Mouse (Mus musculus) T-cell, adult 2 months (primary cell): Measurements from ENCODE around the gene Hras.

Experiments used
- DNase-seq: peaks from one replicate; pipeline ENCODE4 v3.0.0; 2022; ENCODE audit warnings: low spot score

Hras gene

DNA sequence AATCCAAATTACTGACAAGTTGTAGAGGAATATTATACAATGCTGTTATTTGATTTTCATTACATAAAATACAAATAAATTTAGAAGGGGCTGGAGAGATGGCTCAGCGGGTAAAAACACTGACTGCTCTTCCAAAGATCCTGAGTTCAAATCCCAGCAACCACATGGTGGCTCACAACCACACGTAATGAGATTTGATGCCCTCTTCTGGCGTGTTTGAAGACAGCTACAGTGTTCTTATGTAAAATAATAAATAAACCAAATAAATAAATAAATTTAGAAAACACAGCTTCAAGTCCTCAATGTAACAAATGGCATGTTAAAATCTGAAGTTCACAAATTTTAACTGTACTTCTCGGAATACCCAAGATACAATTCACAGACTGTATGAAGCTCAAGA lies 18.7 kb downstream of the Hras start:
- DNase-seq, result no peak

DNA sequence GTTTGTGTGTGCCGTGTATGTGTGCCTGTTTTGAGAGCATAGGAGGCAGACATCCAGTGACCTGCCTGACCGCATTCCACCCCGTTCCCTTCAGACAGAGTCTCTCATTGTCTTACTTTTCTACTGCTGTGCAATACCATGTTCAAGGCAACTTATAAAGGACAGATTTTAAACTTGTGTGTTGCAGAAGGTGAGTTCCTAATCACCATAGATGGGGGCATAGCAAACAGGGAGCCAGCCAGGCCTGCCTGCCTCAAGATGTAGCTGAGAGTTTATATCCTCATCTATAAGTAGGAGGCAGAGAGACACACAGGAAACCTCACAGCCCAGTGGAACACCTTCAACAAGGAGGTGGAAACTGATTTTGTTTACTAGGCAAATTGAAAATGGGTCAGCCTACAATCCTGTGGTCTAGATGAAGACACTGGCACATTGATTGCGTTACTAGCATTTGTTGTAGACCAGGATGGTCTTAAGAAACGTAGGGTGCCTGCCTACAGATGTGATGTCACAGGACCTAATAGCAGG lies 20.4 kb downstream of the Hras start:
- peak; percentile 22 for DNase-seq

DNA sequence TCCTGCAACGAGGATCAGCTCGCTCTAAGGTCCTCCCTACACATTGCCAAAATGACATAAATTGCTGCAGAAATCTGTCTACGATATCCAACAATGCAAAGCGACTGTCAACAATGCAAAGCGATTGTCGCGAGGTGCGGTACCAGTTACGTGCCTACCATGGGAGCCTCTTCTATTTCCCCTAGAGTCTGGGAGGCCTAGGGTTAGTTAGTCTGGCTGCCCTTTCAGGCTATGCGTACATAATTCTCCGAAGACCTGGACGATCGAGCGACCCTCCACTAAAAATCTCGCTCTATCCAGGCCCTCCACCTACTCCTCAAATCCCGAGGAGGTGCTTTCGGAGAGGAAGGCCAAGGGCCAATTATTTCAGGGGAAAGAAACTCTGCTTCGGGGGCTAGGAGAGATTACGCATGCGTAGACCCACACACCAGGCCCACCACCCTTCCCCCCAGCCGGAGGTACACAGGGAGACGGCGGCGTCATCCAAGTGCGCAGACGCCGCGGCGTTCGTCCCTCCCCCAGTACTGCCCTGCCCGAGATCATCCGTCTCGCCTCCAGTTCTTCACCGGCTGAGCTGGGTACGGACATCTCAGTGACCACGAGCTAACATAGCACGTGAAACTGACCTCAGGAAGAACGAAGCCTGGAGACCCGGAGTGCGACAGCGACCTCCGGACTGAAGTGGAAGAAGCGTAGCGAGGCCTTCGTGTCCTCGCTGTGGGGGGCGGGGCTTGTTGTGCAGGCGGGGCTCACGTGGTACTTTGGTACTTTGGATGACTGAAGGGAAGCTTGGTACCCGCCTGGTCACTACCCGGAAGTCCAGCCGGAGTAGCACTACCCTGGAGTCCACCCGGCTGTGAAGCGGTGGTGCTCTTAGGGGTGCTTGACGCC lies 21.4 kb downstream of the Hras start, which contains the start of gene Rnh1:
Rnh1 (minus strand) TSS at position 742 of the 891 bp plus-strand sequence.
- DNase-seq, result peak; percentile 86

DNA sequence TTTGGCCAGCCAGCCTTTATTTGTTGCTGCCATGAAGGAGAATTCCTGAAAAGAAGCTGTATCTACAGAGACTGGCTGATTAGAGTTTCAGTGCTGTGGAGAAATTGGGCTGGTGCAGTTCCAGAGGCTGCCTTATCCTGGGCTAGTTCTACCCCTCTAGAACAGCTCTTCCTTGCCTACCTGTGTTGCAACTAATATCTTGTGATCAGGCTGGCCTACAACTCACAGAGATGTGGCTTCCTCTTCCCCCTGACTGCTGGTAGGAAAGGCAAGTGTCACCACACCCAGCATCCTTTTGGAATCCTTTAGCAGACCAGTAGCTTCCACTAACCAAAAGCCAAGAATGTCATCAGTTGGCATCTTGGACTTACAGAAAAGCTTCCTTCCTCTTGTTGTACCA lies 23.9 kb downstream of the Hras start:
- no peak for DNase-seq

DNA sequence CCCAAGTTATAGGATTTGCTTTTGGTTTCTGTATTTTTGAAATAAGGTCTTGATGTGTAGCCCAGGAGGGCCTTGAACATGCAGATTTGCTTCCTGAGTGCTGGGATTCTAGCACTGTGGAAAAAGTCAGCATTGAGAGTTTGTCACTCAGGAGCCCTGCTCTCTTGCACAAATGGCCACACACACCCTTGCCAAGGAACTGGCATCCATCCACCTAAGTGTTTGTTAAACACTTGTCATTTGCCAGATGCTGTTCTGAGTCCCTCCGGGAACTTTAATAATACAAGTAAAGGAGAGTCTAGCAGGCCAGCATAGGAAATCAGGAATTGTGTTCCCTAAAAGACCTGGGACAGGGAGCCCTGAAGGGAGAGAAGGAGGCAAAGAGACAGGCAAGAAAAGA lies 24.5 kb downstream of the Hras start:
- DNase-seq, result no peak

DNA sequence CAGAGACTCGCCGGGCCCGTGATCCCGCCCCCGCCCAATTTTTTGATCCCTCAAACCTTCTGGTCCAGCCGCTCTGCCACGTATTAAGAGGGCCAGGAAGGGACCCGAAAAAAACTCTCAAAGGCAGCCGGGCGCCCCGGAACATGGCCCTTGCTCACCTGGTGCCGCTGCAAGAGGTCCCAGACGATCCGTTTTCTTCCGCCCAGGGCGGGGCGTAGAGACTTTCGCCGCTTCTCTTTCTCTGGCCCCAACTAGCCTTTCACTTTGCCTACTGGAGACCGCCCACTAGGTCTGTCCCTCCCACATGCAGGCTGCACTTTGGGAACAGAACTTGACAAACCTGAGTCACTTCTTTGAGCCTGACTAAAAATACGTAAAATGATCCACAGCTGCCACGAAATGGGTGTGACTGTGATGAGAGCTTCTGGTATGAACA lies 25.3 kb downstream of the Hras start:
- DNase-seq, result peak; percentile 34

DNA sequence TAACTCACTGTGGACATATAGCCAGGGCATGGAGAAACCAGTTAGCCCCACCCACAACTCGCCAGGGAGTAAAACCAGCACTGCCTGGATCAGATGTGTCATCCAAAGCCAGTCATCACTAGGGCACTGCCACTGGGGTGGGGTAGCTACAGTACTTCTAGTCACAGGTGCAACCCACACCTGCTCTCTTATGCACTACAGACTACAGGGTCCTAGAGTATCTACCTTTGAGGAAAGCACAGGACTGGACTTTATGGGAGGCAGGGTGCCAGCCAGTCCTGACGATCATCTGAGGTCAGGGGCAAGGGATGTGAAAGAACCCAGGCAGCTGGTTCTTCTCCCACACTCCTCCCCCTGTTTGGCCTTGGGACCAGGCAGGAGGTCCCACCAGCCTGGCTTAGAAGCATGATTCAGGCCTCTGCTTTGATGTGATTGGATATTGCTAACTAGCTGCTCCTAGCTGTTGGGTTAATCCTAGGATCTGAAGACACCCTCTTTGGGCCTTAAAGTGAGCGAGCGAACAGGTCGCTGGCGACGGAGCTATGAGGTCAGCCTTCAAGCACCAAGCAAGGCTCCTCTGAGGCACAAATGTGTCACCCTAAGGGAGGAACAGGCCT lies 25.8 kb downstream of the Hras start:
- no peak for DNase-seq

DNA sequence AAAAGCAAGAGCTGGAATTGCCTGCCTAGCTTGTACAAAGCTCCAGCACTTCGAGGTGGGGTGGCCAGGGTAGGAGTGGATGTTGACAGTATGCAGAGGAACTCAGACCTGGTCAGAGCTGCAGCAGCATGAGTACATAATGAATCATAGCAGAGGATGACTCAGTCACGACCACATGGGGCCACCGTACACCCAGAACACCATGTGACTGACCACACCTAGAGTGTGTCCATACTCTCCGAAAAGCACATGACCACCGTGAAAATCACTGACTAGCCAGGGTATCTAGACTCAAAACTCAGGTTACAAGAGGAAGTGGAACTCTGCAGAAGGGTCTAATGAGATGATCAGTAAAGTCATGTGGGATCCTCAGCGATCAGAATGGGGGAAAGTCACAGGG lies 29.0 kb downstream of the Hras start:
- DNase-seq, result no peak

DNA sequence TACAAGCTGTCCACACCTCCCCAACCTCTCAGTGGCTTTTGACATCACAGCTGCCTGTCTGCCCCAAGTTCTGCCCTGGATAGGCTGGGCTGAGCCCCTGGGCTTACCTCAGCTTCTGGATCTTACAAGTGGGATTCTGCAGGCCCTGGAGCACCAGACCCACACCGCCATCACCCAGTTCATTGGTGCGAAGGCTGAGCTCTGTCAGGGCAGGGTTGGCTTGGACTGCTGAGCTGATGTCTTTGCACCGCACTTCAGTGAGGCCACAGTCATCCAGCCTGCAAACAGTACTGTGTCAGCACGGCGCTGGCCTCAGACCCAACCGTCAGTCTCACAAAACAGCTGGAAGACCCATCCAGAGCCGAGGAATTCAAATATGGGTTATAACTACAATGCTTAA lies 29.4 kb downstream of the Hras start:
- no peak for DNase-seq

DNA sequence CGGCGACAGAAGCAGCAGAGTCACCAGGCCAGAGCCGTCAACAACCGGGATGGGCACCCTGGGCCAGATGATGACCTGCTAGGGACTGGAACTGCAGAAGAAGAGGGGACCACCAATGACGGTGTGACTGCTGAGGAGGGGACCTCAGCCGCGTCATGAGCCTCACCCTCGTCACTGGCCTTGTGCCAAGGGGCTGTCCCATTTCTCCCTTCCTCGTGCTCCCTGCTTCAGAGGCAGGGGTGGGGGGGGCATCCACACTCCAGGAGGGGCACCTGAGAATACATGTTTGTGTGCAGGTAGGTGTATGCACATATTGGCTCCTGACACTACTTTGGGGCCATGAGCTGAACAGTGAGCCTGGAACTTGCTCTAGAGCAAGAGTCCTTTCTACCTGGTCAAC lies 38.4 kb downstream of the Hras start:
- no peak for DNase-seq

DNA sequence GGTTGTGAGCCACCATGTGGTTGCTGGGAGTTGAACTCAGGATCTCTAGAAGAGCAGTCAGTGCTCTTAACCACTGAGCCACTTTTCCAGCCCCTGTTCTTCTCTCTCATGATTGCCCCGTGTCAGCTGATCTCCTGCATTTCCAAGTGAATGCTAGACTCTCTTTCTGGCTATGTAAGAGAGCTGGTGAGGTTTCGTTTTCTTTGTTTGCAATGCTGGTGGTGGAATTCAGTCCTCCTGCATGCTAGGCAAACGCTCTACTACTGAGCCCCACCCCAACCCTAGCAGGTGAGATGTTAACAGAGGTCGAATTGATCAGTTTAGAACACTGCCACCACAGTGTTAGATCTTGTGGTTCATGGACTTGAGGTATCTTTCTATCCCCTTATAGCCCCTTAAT lies 45.2 kb downstream of the Hras start:
- DNase-seq, result no peak

DNA sequence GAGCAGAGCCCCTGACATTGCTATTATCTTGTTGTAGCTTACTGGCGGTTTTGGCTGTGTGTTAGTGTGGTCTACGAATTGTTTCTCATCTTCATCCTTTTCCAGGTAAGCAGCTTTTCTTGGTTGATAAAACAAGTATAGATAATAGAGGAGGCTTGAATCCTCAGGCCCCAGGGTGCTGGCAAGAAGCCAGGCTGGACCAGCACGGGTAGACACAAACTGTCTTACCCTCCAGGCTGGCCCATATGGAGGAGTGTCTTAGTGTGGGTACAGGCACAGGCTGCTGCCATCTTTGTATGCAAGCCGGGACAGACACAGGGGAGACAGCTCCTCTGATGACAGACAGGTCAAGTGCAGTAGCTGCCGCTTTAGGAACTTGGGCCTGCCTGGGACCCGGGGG lies 46.8 kb downstream of the Hras start:
- DNase-seq, result no peak

DNA sequence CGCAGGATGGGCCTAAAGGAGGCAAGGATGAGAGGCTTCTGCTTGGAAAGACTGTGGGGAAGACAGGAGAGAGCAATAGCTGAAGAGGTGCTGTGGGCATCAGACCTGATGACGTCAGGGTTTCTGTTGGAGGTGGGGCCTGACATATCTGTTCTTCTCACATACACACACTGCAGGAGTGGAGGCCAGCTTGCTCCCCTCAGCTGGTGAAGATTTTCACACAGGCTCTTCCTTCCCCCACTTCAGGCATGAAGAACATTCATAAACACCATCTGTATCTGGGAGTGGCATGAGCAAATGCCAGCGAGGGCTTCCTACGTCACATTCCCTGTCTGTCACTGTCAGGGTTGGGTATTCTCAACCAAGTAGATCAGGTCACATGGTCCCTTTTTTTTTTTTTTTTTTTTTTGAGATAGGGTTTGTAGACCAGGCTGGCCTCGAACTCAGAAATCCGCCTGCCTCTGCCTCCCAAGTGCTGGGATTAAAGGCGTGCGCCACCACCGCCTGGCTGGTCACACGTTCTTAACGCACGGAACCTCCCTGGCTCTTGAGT lies 47.7 kb downstream of the Hras start:
- DNase-seq, result no peak

DNA sequence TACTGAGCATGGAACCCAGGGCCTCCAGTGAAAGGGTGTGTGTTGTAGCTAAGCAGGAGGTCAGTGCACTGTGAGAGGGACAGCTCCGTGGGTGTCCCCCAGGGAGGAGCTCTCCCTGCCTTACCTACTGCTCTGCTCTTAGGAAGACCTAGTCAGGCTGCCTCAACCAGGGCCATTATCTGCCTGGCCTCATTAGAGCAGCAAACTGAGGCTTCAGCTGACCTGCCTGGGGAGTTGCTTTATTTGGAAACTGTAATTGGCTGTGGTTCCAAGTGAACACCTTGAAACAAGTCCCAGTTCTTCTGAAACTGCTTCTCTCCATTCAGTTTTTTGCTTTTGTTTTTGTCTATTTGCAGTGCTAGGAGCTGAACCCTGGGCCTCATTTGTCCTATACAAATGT lies 48.4 kb downstream of the Hras start:
- no peak for DNase-seq

DNA sequence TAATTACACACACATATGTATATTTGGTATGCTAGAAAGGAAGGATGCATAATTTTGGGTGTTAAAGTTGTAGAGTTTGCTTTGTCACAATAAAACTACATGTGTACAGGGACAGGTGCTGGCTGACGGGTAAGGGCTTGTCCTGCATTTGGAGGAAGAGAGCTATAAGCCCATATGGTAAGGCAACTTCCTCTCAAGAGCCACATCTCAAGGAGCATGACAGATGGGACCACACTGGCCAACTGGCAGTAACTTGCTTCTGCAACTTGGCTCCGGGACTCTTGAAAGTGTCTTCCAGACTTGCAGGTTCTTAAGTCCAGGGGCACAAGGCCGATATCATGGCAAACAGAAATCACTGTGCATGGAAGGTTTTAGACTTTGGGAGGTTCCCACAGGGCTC lies 49.2 kb downstream of the Hras start:
- no peak for DNase-seq

DNA sequence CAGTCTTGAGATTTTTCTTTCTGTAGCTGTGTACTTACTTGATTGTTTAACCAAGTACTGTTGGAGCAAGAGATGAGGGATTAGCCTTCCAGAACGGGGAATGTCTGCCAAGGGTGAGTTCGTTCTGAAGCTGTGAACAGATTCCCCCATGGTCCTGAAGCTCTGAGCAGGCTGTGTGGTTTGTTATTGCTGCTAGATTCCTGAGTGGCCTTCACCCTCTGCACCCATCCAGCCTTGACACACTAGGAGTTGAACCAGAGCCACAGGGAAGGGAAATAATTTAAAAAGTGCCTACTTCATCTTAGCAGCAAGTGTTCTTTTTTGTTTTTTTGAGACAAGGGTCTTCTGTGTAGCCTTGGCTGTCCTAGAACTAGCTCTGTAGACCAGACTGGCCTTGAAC lies 49.9 kb downstream of the Hras start:
- DNase-seq, result no peak

DNA sequence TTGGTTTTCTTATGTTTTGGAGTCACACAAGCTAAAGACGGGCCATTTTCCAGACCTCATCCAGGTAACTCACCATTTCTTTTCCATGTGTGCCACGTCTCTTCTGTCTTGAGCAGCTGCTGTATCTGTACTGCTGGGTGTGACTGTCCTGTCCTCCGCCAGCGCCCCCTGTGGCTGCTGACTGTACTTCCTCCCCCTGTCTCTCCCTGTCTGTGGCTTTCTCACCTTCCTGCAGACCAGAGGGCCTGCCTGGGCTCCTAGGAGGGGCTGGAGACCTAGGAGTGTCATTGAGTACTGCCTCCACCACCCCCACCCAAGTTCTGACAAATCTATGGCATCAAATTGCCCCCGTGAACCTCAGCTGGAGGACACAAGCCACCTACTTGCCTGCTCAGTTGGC lies 50.7 kb downstream of the Hras start:
- DNase-seq, result peak; percentile 52

DNA sequence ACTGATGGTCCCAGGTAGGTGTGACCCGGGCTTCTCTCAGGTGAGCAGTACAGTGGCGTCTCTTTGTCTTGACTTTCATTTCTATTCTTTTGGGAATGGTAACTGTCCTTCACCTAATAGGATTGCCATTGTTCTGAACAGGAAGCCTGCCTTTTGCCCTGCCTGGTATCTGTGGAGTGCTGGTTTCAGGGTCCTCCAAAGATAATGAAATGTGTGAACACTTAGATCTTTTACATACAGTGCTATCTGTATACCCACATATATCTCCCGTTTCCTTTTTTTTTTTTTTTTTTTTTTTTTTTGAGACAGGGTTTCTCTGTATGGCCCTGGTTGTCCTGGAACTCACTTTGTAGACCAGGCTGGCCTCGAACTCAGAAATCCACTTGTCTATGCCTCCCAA lies 52.5 kb downstream of the Hras start:
- DNase-seq, result no peak
